Mouse (Mus musculus): ENCODE measurements around the gene Nudt1.
"Not testable (repeated sequence)": the region's sequence is repeated elsewhere in the genome, so short reads cannot be mapped to it uniquely, and the experiment has no call there.

The Nudt1 gene

DNA sequence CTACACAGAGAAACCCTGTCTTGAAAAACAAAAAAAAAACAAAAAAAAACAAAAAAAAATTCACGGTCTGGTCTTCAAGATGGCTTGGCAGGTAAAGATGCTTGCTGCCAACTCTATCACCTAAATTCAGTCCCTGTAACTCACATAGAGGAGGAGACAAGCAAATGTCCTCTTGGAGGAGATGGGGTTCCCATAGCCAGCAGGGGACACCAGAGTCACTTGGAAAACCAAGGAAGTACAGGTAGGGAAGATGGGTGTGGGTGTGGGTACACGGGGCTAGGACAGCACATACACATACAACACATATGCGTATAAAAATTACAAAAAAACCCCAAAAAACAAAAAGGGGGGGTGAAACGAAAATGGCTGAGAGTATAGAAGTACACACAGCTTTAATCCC is 21.4 kb downstream of the Nudt1 start:
- no peak for DNase-seq (ENCODE audit: low spot score)

DNA sequence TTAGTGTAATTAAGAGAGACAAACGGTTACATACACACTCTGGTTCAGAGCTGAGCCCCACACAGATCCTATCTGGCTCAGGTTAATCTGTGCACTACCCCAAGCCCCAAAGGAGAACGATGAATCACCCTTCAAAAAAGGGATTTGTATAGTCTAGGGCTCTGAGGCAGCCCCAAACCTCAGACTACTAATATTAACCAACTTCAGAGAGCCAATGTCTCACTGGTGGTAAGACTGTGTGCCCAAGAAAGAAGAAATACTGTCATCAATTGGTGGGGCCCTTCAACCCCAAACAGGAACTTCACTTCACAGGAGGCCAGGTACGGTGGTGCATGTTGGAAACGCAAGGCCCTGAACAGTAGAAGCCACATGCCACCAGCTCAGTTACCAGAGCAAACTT is 23.8 kb downstream of the Nudt1 start:
- no peak for DNase-seq (ENCODE audit: low spot score)

DNA sequence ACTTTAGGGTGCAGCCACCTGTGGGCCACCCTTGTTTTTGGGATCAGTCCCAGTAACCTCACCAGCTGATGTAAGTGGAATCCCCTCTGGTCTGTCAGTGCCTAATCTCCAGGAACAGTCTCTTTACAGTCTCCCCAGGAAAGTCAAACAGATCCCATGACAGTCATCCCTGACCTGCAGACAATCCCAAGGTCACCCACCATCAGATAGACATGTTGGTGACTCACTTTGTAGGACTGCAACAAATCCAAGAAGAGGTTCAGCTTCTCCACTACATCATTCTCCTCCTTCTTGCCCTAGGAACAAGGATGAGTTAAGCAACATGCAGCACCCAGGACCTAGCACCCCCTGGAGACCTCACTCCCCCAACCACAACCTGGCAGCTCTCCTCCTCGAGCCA is 24.6 kb downstream of the Nudt1 start:
- DNase-seq (ENCODE audit: low spot score), result no peak

DNA sequence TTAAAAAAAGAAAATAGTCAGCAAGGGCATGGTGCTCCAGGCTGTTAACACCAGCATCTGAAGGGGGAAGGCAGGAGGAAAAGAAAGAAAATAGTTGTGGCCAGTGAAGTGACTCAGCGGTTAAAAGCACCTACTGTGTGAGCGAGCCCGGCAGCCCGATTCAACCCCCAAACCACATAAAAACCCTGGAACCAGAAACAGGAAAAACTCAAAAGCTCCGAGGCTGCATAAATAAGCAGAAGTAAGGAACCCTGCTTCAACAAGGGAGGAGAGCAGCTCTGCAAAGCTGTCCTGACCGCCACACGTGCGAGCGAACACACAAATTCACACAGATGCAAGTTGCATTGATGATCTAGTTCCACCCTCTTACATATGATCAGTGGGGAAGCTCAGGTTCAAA is 28.4 kb downstream of the Nudt1 start:
- no peak for DNase-seq (ENCODE audit: low spot score)

DNA sequence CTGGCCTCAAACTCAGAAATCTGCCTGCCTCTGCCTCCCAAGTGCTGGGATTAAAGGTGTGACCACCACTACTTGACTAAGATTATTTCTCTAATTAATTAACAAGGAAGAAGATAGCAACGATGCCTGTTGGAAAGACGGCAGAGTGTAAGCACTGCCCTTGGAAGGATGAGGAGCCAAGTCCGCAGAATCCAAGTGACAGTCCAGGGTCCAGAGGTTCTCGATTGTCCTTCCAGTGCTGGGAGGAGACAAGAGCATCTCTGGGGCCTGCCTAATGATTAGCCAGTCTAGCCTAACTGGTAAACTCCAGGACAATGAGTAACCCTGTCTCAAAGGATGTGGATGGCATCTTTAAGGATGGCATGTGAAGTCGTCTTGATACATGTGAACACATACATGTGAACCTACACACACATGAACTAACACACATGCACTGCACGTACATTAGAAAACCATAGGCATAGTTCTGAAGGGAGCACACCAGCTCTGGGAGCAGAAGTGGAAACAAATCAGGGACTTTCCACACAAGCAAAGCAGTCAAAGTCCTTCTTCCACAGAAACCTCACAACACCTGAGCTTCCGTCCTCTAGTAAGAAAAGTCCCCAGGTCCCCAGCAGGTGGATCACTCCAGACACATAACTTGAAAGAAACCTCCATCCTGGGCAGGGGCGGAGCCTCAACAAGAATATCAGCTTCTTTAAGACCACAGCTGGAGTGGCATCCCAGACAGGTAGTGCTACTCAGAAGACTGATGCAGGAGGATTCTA is 29.5 kb downstream of the Nudt1 start:
- DNase-seq (ENCODE audit: low spot score), result no peak

DNA sequence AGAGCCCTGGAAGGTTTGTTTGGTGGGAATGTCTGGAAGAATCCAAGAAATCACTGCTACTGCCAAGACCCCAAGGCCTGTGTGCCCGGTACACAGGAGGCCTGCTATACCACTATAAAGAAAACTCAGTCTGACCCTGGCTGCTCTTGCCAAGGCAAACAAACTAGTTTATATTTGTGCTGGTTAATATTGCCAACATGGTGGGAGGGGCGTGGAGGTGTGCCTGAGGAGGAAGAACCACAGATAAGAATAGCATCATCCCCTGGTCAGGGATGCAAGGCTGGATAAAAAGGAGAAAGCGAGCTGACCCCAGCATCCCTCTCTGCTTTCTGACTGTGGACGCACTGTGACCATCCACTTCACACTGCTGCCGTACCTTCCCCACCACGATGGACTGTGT is 30.9 kb downstream of the Nudt1 start:
- no peak for DNase-seq (ENCODE audit: low spot score)

DNA sequence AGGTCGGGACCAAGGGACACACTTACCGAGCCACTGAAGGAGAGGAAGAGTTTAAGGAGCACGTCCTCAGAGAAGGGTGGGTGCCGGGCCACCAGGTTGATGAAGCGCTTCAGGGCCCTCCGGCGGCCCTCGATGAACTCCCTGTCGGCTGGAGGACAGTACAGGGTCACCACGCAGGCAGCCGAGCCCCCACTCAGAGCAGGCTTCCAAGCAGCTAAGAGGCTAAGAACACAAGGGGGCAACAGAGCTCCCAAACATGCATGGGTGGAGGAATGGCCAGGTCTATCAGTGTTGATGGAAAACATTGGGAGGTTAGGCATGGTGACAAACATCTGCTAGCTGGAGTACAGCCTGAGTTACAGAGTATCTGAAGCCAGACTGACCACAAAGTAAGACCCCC is 34.5 kb downstream of the Nudt1 start:
- no peak for DNase-seq (ENCODE audit: low spot score)

DNA sequence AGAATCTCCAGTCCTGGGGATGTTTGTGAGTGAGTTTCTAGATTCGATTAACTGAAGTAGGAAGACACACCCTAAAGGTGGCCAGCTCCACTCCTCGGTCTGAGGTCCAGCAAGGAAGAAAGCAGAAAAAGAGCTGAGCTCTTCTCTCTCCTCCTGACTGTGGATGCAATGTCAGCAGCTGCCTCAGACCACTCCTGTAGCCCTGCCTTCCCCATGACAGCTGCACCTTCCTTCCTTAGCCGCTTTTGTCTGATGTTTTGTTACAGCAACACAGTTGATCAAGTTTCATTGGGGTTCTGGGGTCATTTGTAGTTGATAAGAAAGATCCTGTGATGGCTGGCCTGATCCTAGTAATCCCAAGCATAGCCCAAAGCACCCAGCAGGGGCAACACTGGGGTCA is 36.0 kb downstream of the Nudt1 start:
- DNase-seq (ENCODE audit: low spot score), result no peak

DNA sequence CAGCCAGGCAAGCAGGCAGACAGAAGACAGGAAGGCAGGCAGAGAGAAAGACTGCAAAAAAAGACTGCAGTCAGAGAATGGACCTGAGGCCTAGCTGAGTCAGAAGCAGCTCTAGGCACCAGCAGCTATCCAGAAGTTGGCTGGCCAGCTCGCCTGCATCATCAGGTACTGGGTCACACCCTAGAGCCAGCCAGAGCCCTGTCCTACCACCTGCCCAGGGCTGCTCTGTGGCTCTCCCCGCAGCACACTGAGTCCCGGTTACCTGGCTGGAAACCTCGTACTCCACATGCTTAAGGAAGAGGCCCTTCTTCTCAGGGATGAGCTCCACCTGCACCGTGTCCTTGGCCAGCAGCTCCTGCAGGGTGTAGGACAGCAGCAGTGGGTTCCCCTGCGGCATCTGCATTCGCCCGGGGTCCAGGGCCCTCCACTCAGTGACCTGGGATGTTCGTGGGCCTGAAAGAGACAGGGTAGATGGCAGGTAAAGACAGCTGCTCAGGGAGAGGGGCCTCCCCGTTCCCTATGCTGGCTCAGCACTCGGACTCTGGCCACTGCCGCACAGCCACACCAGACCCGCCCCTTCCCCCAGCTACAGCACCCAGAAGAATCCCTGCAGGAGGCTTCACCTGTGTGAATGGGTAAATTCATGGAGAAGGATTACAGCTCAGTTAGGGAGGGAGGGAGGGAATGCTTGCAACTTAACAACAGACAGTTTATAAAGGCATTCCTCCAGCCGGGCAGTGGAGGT is 38.6 kb downstream of the Nudt1 start:
- DNase-seq (ENCODE audit: low spot score), result no peak

DNA sequence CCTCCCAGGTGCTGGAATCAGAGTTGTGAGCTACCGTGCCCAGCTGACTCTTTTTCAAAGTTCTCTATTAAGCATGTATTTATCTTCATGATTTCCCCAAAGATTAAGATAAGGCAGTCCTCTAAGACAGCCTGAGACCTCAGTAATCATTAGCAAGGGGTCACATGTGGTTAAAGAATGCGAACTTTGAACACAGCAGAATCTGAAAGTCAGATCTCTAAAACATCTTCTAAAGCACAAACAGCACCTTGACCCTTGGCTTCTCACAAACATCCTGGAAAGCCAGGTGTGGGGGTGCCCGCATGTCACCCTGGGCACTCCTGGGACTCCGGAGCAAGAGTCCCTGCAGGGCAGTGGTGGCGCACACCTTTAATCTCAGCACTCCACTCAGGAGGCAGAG is 43.0 kb downstream of the Nudt1 start:
- no peak for DNase-seq (ENCODE audit: low spot score)

DNA sequence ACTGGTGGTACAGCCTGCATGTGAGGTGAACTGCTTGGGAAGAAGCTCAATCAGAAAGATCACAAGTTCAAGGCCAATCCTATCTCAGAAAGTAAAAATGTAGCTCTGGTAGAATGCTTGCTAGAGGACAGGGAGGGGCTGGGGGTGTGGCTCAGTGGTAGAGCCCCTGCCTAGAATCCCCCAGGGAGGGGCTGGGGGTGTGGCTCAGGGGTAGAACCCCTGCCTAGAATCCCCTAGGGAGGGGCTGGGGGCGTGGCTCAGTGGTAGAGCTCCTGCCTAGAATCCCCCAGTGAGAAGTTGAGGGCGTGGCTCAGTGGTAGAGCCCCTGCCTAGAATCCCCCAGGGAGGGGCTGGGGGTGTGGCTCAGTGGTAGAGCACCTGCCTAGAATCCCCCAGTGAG is 46.7 kb downstream of the Nudt1 start:
- DNase-seq (ENCODE audit: low spot score), result not testable (repeated sequence)

DNA sequence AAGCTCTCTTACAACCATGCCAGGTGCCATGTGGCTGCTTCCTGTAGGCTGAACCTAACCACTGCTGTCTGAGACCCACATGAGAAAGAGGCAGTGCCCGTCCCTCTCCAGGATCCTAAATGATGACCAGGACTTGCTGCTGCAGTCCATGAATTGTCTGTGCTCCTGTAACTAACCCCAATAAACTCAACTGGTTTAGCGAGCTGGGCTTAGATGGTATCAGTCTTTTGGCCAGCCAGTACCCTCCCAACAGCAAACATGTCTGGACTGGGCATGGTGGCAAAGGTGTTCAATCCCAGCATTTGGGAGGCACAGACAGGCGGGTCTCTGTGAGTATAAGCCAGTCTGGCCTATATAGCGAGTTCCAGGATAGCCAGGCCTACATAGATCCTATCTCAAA is 47.5 kb downstream of the Nudt1 start:
- DNase-seq (ENCODE audit: low spot score), result no peak

DNA sequence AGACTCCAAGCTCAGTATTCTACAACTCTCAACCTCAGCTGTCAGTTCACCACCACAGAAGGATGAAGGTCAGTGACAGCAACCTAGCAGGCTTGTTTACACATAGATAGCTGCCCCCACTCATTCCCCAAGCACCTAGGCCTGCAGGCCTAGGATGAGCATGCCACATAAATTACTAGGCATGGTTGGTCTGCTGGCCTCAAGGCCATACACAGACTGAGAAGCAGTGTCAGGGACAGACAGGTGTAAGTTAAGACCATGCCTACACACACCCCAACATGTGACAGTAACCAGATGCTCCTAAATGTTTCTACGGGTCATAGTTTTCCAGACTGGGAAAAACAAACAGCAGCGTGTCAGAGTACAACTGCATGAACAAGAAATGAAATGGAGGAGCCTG is 48.0 kb downstream of the Nudt1 start:
- no peak for DNase-seq (ENCODE audit: low spot score)

DNA sequence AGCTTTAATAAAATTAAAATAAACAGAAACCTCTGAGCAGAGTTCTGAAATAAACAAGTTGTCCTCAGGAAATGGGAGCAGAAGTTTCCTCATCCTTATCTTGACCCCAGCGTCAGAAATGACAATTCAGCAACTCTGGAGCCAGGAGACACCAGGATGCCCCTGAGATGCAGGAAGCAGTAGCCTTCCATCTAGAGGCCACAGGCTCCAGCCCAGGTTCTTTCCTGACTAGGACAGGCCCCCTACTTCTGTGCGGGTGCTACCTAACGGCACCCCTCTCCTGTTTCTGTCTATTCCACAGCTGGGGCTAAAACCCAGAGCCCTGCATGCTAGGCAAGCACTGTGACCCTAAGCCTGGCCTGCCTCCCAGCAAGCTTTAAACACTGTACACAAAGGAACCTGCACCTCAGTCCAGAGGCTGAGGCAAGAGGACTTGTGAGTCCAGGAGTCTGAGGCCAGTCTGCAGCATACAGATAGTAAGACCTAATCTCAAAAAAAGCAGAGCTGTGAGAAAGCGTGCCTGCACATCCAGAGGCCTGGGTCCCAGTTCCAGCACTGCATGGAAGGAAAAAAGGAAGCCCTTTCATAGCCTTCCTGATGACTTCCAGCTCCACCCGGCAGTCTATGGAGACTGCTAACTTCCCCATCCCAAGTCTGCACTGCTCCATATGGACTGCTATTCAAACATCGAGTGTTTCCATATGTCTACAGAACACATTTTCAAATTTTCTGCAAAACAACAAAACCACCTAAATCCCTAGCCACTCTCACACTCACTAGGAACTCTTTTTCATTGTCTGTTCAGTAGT is 49.2 kb downstream of the Nudt1 start:
- no peak for DNase-seq (ENCODE audit: low spot score)

DNA sequence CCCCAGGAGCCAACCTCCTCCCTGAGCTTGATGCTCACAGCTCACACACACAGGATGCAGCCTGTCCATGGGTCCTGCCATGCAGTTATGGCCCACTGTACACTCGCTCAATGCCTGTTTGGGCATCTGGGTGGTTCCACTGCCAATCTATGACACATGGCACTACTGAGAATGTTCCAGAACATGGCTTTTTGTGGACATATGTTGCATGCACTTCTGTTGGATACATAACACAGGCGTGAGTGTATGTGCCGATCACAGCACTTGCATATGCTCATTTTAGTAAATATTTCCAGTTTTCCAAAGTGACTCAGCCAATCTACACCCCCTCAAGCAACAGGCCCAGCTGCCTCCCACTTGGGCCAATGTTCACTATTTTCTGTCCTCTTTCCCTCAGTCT is 50.2 kb downstream of the Nudt1 start:
- peak; percentile 66 for DNase-seq (ENCODE audit: low spot score)

DNA sequence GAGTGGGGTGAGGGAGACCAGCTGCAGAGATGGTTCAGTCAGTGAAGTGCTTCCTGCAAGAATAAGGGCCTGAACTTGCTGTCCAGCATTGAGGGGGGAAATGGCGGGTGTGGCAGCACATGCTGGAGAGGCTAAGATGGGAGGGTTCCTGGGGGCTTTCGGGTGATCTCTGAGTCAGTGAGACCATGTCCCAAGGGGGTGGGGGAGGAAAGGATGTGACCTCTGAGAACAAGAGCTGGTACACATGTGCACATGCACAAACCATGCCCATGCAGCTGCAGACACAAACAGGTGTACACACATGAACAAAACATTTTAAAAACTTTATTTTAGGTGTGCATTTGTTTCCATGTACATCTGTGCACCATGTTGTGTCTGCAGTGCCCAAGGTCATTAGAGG is 52.3 kb downstream of the Nudt1 start:
- DNase-seq (ENCODE audit: low spot score), result no peak

DNA sequence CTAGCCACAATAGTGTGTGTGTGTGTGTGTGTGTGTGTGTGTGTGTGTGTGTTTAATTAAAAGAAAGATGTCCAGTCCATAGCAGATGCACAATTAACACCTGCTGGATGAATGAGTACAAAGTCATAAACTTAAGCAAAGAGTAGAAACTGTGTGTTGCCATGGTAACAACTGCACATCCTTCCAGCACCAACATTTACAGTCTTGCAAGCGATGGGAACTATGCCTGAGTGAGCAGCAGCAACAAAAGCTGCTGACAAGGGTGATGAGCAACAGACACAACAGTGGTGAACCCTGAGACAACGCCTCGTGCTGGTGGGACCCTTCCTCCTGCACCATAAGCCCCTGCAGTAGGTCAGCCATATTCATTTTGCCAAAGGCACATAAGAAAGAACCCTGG is 52.8 kb downstream of the Nudt1 start:
- DNase-seq (ENCODE audit: low spot score), result no peak

DNA sequence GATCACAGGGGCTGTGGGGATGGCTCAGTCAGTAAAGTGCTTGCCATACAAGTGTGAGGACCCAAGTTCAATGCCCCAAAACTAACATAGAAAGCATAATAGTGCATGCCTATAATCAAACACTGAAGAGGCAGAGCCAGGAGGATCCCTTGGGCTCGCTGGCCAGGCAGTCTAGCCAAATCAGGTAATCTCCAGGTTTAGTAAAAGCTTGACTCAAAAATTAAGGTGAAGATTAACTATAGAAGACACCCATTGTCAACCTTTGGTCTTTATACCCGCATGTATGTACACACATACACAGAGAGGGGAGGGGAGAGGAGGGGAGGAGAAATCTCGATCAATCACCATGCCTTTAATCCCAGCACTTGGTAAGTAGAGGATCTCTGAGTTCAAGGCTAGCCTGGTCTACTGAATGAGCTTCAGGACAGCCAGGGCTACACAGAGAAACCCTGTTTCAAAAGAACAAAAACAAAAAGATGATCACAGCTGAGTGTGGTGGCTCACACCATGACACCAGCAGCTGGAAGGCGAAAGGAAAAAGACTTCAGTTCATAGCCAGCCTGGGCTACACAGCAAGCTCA is 53.9 kb downstream of the Nudt1 start:
- DNase-seq (ENCODE audit: low spot score), result no peak

DNA sequence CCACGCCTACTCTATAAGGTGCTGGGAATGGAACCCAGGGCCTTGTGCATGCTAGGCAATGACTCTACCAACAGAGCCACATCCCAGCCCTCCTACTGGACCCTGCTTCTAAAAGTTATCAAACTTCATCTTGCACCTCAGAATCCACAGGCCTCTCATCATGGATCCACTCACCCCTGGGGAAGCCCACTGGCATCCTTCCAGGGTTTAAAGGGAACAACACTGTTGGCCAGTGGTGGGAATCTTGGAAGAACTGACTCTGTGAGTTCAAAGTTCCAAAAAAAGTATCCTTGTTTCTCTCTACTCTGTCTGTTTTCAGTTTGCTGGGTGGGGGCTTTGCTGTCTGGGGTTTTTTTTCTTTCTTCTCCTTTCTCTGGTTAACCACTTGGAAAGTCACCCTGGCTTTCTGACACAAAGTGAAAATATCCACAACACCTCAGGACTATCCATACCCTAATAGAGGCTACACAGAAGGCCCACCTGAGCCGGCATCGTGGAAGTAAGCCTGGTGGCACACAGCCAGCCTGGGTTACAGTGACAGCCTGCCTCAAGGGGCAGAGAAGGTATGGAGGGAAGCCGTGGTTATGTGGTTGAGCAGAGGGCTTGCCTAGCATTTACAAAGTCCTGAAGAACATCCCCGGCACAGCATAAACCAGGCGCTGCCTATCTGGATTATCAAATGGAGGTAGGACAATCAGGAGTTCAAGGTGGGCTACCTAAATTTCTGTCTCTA is 56.8 kb downstream of the Nudt1 start:
- no peak for DNase-seq (ENCODE audit: low spot score)

DNA sequence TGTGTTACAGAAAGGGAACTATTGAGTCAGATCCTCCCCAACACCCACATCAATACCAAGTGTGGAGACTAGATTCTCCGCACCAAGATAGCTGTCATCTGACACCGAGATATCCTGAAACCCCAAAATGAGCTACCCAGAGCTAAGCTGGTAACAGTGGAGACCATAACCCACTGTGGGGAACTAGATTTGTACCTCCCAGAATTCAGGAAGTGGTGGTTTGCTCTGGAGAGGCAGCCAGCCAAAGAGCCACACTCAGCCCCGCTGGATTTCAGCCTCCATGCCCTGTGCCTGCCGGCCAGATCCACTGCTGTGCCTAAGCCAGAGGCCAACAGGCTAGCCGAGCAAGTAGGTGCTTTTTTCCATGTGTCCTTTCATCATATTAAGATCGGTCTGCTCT is 57.8 kb downstream of the Nudt1 start:
- no peak for DNase-seq (ENCODE audit: low spot score)

DNA sequence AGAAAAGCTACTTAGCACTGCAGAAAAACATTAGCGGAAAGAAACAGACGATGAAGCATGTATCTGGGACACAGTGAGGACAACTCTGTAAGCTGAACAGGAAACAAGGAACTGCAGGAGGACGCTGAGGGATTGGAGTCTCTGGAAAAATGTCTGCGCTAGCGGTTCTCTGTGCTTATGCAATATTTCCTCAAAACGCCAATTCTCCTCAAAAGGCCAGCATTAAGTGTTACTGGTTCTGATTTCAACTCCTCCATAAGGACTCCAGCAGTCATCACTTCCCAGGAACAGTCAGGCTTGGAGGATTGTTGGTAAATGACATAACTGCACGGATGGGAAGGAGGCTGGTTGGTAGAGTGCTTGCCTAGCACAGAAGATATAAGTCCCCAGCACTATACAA is 59.7 kb downstream of the Nudt1 start:
- DNase-seq (ENCODE audit: low spot score), result no peak

DNA sequence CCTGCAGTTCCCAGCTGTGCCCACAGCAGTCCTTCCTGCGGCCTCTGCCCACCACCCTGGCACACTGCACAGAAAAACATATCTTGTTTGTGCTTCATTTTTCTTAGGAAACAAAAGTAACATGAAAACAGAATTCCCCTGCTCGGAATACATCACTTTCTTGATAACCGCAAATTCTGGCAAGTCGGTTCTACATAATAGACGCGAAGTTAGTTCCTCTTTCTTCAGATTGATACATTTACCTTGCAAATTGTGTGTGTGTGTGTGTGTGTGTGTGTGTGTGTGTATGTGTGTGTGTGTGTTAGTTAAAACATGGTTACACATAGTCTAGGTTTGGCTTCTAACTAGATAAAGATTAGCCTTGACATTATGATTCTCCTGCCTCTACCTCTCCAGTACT is 61.2 kb downstream of the Nudt1 start:
- no peak for DNase-seq (ENCODE audit: low spot score)

Data from layer of hippocampus, adult 9-10 months (tissue).